Mouse (Mus musculus) bone marrow macrophage, adult 2 months (primary cell): ENCODE results near the gene Serpinb8. TPM values are rescaled to one million over a fixed set of nuclear protein-coding genes. Genes with fewer than 3 reads are reported as not detected.
A peak's percentile ranks its signal among the peaks of the same experiment; 100 is the strongest.

Experiments used
- H3K27ac ChIP-seq: 2 replicates; pipeline ENCODE4 v1.5.1; 2012; ENCODE audit warnings: low read depth, low read length; ENCODE audit not compliant: insufficient read depth
- H3K4me1 ChIP-seq: 2 replicates; pipeline ENCODE4 v1.6.1; 2012; ENCODE audit warnings: low read length; ENCODE audit not compliant: control insufficient read depth, insufficient read depth
- H3K4me3 ChIP-seq: 2 replicates; pipeline ENCODE4 v1.5.1; 2012; ENCODE audit warnings: mild to moderate bottlenecking, low read length, moderate library complexity; ENCODE audit not compliant: insufficient read depth
- CTCF ChIP-seq: IDR thresholded peaks from 2 replicates; pipeline ENCODE4 v1.5.1; 2012; ENCODE audit warnings: low read depth, mild to moderate bottlenecking, low read length, moderate library complexity
- POLR2A ChIP-seq: IDR thresholded peaks from 2 replicates; pipeline ENCODE4 v1.6.1; 2012; ENCODE audit warnings: mild to moderate bottlenecking, low read depth, low read length, borderline replicate concordance
- polyA plus RNA-seq: library from polyadenylated mRNA; stranded (reverse); fragments of >200 nt; gene quantifications from 2 replicates; pipeline ENCODE4 v1.2.4, GENCODE M21; 2012; ENCODE audit not compliant: missing spikeins, insufficient read depth, insufficient read length

The Serpinb8 gene
- polyA plus RNA-seq, 1 experiment: 61.9 TPM

GRCm38 (mm10) chr1:107586196-107586595 lies 3.6 kb upstream of the Serpinb8 start:
- H3K4me3 ChIP-seq: no peak overlapping the region
- peaks cover 32% of the 10 kb centered on the region for H3K4me1 ChIP-seq
- no peak overlapping the region for H3K27ac ChIP-seq
- TF ChIP-seq POLR2A: no peak
- no peak for TF ChIP-seq CTCF

- Histone ChIP-seq H3K4me3 (no peak overlapping the region), H3K4me1 (peaks cover 29% of the 10 kb centered on the region), H3K27ac (no peak overlapping the region)
- TF ChIP-seq CTCF: no peak
- no peak for TF ChIP-seq POLR2A
These were observed 1.6 kb upstream of the Serpinb8 start for GRCm38 (mm10) chr1:107588206-107588605.

DNA sequence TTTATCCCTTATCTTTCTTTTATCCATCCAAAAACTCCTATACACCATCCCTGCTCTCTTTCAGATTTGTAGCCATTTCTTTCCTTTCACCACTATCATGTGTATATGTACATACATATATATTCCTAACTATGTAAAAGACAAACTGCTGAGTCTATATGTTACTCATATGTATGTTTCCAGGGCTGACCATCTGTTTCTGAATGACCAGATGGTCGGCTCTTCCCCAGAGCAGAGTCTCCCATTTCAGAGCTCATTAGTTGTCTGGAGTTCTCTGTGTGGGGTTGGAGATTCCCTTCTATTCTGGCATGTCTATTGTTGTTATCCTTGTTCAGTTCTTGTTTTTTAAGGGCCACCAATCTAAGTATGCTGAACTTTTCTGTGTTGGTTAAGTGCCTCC lies 1.2 kb upstream of the Serpinb8 start:
- no peak overlapping the region for H3K27ac ChIP-seq
- H3K4me3 ChIP-seq: no peak overlapping the region
- H3K4me1 ChIP-seq: peaks cover 26% of the 10 kb centered on the region
- TF ChIP-seq POLR2A (no peak), CTCF (no peak)

DNA sequence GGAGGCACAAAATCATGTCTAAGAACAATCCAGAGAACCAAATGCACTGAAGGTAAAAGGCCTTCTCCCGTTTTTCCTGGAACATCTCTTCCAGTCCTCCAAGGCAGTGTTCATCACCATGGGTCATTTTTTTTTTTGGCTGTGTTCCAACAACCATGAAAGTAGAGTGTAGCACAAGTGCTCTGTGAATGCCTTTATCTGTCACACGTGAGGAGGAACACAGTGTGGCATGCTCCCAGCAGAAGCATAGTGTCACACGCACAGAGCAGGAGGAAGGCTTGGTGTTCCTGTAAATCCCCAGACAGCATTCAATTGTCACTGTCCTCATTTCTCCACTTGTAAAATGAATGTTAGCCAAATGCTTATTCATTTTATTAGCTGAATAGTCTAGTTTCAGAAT lies 2.8 kb downstream of the Serpinb8 start:
- TF ChIP-seq CTCF: no peak
- no peak for TF ChIP-seq POLR2A
- peak overlapping the region; percentile 85 for H3K4me3 ChIP-seq
- peaks cover 30% of the 10 kb centered on the region for H3K4me1 ChIP-seq
- no peak overlapping the region for H3K27ac ChIP-seq

DNA sequence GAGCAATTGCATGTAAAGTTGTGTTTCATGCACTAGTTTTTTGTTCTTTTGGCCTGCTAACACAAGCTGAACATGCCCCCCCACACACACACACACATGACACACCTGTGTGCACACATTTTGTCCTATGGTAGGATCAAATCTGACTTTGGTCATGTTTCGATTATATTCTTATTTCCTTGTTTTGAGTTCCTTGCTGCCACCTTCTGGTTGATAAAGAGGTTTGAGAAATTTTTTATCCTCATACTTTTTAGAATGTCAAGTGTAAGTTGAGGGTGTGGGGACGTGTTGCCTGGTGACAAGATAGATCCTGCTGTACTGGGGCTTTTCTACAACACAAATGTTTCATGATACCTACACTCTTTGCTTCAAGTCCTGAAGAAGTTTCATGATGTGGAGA lies 3.7 kb downstream of the Serpinb8 start:
- Histone ChIP-seq H3K4me3 (no peak overlapping the region; the same call in 1 of the 2 replicates), H3K4me1 (peaks cover 30% of the 10 kb centered on the region), H3K27ac (no peak overlapping the region)
- TF ChIP-seq CTCF (no peak), POLR2A (no peak)

DNA sequence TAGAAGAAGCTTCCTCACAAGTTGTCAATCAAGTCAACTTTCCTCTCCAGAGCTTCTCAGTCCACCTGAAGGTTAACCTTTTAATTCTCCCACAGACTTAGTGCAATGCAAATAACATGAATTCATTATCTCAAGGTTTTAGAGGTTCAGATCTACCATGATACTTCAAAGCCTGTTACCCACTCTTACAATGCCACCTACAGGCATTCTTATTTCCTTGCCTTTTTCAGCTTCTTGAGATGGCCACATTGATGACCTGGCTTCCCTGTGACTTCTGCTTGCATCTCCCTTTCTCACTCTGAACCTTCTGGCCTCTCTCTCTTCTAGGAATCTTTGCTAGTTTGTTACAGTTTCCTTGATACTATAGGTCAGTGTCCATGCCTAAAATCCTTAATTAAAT lies 7.1 kb downstream of the Serpinb8 start:
- H3K4me3 ChIP-seq: no peak overlapping the region
- H3K4me1 ChIP-seq: peaks cover 21% of the 10 kb centered on the region
- H3K27ac ChIP-seq: no peak overlapping the region
- TF ChIP-seq CTCF (no peak), POLR2A (no peak)

- no peak overlapping the region for H3K27ac ChIP-seq
- no peak overlapping the region for H3K4me3 ChIP-seq
- peaks cover 12% of the 10 kb centered on the region for H3K4me1 ChIP-seq
- TF ChIP-seq POLR2A (no peak), CTCF (no peak)
These were observed 8.7 kb downstream of the Serpinb8 start for GRCm38 (mm10) chr1:107598476-107598875.

GRCm38 (mm10) chr1:107608942-107609341 lies 19.1 kb downstream of the Serpinb8 start:
- no peak for TF ChIP-seq POLR2A
- peaks cover 2% of the 10 kb centered on the region; the same call in 1 of the 2 replicates for H3K4me1 ChIP-seq
- no peak overlapping the region for H3K27ac ChIP-seq
- no peak overlapping the region for H3K4me3 ChIP-seq

GRCm38 (mm10) chr1:107614087-107614486 lies 24.3 kb downstream of the Serpinb8 start:
- Histone ChIP-seq H3K4me1 (peaks cover under 1% of the 10 kb centered on the region; the same call in 1 of the 2 replicates), H3K27ac (no peak overlapping the region), H3K4me3 (no peak overlapping the region)
- no peak for TF ChIP-seq CTCF
- TF ChIP-seq POLR2A: no peak

DNA sequence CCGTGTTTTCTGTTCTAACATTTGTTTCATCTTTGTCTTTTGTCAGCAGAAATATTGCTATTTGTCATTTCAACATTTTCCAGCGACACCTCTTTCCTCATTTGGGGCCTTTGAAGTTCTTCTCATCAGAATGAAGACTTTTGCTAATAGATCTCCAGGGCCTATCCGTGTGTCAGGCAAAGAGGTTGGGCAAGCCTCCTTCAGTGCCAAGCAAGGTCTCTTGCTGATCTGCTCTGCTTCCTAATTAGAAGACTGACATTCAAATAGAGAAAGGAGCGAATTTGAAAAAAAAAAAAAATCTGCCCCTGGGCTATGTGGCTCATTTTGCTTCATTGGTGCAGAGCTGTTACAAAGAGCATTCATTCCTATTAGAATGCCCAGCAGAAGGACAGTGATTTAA lies 32.2 kb downstream of the Serpinb8 start:
- TF ChIP-seq CTCF: no peak
- no peak for TF ChIP-seq POLR2A
- no peak overlapping the region for H3K27ac ChIP-seq
- H3K4me1 ChIP-seq: no peaks in the 10 kb centered on the region
- H3K4me3 ChIP-seq: no peak overlapping the region

- H3K4me1 ChIP-seq: no peaks in the 10 kb centered on the region
- no peak overlapping the region for H3K4me3 ChIP-seq
- no peak overlapping the region for H3K27ac ChIP-seq
- TF ChIP-seq POLR2A: no peak
- TF ChIP-seq CTCF: no peak
These were observed 46.1 kb downstream of the Serpinb8 start for GRCm38 (mm10) chr1:107635936-107636335.

- Histone ChIP-seq H3K27ac (no peak overlapping the region), H3K4me1 (no peaks in the 10 kb centered on the region), H3K4me3 (no peak overlapping the region)
- TF ChIP-seq CTCF (no peak), POLR2A (no peak)
These were observed 48.2 kb downstream of the Serpinb8 start for GRCm38 (mm10) chr1:107638056-107638455.
